Mouse (Mus musculus) spleen, adult 12 weeks (tissue): ENCODE results near the gene Fasn.

Experiments used
- DNase-seq: peaks from one replicate; pipeline ENCODE4 v3.0.0; 2022; ENCODE audit warnings: low spot score

Gene Fasn

GRCm38 (mm10) chr11:120826016-120826953 is 1.9 kb upstream of the Fasn start:
- DNase-seq, result no peak

- DNase-seq, result no peak
Measured at GRCm38 (mm10) chr11:120825289-120825863, 1.0 kb upstream of the Fasn start.

GRCm38 (mm10) chr11:120824787-120825288 is 491 bp upstream of the Fasn start:
- DNase-seq, result no peak

- no peak for DNase-seq
Measured at GRCm38 (mm10) chr11:120823551-120823947, 798 bp downstream of the Fasn start.

GRCm38 (mm10) chr11:120822831-120823550 is 1.4 kb downstream of the Fasn start:
- DNase-seq, result no peak

GRCm38 (mm10) chr11:120822321-120822720 is 2.0 kb downstream of the Fasn start:
- no peak for DNase-seq

GRCm38 (mm10) chr11:120821076-120821922 is 3.0 kb downstream of the Fasn start:
- no peak for DNase-seq

- DNase-seq, result no peak
Measured at GRCm38 (mm10) chr11:120820546-120820945, 3.8 kb downstream of the Fasn start.

GRCm38 (mm10) chr11:120819556-120819955 is 4.8 kb downstream of the Fasn start:
- DNase-seq, result no peak

GRCm38 (mm10) chr11:120818251-120818650 is 6.1 kb downstream of the Fasn start:
- DNase-seq, result no peak

- no peak for DNase-seq
Measured at GRCm38 (mm10) chr11:120817358-120817757, 7.0 kb downstream of the Fasn start.

- no peak for DNase-seq
Measured at GRCm38 (mm10) chr11:120812068-120812467, 12.3 kb downstream of the Fasn start.

- DNase-seq, result no peak
Measured at GRCm38 (mm10) chr11:120808010-120808409, 16.3 kb downstream of the Fasn start.

- no peak for DNase-seq
Measured at GRCm38 (mm10) chr11:120805375-120806298, 18.7 kb downstream of the Fasn start.

- DNase-seq, result no peak
Measured at GRCm38 (mm10) chr11:120804769-120805168, 19.6 kb downstream of the Fasn start.

GRCm38 (mm10) chr11:120804274-120804673 is 20.1 kb downstream of the Fasn start:
- no peak for DNase-seq

GRCm38 (mm10) chr11:120800061-120800904 is 24.1 kb downstream of the Fasn start:
- DNase-seq, result peak; percentile 66

GRCm38 (mm10) chr11:120799316-120799890 is 24.9 kb downstream of the Fasn start:
- DNase-seq, result no peak

- DNase-seq, result no peak
Measured at GRCm38 (mm10) chr11:120798244-120798643, 26.1 kb downstream of the Fasn start.
